Mouse (Mus musculus) cerebellum, adult (tissue): ENCODE data around the gene Hopx.
"Not testable (repeated sequence)": the region's sequence is repeated elsewhere in the genome, so short reads cannot be mapped to it uniquely, and the experiment has no call there.

Source experiments
- ATAC-seq: cut with Nextera tagmentation; 2 replicates; pipeline ENCODE4 v1.9.2; 2017; ENCODE audit warnings: mild to moderate bottlenecking, moderate library complexity, mixed read lengths; ENCODE audit not compliant: insufficient number of reproducible peaks, low FRiP score, low TSS enrichment

Gene Hopx

DNA sequence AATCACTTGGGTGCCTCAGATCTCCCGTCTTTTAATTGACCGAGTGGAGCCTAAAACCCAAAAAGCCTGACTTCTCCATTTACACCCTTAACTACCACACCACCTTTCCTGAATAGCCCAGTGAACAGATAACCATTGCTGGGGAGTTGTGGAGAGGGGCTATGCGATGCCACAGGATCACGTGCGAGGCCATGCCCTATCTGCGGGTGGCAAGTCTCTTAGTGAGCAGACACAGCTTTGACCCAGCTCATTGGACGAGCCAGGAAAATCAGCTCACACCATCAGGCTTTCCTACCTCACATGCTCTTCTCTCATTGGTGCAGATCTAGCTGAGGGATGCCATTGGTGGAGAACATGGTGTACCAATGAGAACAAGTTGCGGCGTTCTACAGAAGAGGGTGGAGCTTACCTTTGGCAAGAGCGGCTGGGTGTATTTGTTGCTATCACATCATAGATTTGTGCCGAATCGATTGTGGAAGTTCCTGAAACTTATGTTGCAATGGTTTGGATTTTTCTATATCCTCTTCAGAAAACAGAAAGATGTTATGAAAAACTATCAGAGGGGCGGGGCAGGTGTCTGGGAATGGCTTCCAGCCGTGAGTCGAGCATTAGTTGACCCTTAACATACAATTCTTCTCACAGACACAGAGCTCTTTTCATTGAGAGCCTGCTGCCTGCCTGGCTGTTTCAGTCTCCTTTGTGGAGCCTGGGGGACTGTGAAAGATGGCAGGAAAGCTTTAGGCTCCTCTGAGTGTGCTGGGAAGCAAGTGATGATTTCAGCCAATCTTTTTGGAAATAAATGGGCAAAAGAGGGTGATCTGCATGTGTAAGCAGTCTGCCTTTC is 12.2 kb downstream of the Hopx start:
- ATAC-seq, result no peak

DNA sequence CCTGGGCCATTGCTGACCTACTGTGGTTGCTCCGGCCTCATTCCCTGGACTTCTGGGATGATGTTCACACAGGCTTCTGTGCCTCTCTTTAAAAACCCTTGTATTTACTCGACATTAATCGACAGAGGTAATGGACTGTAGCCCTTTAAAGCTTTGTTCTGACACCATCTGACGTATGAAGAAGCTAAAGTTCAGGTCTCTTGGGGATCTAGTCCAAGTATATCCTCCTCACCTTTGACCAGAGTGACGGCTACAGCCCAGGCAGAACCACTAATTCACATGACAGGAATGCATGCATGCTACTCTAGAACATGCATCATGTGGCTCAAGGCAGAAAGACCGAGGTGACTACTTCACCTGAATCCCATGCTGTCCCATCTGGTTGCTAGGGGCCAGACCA is 14.2 kb downstream of the Hopx start:
- no peak for ATAC-seq

DNA sequence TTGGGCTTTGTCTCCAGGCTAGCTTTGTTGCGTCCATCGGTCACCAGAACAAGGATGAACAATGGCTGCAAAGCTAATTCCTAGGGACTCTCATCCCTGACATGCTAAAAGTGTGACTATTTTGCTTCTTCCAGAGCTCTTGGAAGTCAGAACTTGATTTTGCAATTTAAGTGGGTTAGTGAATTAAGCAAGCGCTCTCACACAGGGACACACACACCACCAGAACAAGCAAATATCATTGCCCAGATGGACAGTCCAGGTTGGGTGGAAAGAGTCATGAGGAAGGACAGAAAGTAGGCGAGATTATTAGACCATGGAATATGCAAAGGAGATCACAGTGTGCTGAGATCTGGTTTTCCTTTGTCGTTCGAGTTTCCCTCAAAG is 14.9 kb downstream of the Hopx start:
- no peak for ATAC-seq

DNA sequence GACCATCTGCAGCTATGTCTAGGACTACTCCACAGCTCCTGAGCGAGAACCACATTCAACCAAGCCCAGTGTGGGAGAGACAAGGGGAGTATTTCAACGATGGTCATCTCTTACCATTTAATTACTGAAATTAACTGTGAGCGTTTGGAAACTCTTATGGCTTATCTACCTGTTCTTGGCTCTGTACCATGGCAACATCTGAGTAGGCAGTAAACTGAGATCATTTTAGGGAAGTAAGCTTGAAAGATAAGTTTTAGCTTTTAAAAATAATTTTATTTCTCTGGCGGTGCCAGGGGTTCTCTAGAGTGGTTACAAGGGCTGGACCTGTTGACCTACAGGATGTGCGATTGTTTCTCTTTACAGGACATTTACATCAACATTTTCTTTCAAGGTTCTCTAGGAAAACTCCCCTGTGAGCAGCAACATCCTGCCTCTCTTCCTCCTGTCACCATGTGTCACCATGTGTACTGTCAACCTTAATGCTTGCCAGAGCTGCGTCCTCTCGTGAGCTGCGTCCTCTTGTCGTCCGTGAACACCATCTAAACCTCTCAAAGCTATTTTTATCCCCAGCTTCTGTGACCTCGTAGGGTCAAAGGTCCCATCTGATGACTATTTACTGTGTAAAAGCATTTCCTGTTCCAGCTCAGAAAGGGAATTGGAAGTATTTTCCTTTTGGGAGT is 15.5 kb downstream of the Hopx start:
- ATAC-seq, result no peak

DNA sequence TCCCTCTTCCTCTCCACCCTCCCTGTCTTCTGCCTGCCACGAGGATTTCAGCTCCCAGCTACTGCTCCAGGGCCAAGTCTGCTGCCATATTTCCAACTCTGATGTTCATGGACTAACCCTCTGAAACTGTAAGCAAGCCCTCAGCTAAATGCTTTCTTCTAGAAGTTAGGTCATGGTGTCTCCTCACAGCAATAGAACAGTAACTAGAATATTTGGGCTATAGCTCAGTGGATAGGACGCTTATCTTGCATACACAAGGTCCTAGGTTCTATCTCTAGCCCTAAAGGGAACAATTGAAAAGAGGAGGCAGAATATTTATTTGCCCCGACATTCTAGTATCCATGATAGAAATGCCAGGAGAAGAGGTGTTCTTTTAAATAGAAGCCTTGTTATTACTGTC is 16.0 kb downstream of the Hopx start:
- ATAC-seq, result no peak

DNA sequence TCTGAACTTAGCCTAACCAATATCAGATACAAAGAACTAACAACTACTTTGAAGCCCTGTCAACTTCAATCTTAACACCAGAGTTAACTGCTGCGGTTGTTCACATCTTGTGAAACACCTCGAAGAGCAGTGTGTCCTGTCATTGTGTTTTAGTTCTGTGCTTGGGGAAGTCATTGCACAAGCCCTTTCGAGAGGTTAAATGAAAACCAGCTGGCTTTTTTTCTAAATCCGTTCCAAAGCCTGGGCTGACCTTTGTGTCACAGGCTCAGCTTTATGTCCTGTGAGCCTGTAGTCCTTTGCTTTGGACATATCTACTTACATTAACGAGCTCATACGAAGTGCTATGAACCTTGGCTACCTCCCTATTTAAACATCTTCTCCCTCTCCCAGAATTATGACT is 17.2 kb downstream of the Hopx start:
- no peak for ATAC-seq

DNA sequence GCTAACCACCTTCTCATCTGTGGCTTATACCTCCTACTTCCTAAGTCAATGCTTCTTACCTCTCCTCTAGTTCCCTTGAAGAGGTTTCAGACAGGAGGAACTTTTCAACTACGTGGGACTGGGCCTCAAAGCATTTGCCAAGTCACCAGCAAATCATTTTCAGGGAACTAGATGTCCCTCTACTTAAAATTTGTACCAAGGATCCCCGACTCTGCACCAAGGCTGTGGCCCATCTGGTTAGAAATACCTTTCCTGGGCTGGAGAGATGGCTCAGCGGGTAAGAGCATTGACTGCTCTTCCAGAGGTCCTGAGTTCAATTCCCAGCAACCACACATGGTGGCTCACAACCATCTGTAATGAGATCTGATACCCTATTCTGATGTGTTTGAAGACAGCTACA is 18.7 kb downstream of the Hopx start:
- ATAC-seq, result not testable (repeated sequence)

DNA sequence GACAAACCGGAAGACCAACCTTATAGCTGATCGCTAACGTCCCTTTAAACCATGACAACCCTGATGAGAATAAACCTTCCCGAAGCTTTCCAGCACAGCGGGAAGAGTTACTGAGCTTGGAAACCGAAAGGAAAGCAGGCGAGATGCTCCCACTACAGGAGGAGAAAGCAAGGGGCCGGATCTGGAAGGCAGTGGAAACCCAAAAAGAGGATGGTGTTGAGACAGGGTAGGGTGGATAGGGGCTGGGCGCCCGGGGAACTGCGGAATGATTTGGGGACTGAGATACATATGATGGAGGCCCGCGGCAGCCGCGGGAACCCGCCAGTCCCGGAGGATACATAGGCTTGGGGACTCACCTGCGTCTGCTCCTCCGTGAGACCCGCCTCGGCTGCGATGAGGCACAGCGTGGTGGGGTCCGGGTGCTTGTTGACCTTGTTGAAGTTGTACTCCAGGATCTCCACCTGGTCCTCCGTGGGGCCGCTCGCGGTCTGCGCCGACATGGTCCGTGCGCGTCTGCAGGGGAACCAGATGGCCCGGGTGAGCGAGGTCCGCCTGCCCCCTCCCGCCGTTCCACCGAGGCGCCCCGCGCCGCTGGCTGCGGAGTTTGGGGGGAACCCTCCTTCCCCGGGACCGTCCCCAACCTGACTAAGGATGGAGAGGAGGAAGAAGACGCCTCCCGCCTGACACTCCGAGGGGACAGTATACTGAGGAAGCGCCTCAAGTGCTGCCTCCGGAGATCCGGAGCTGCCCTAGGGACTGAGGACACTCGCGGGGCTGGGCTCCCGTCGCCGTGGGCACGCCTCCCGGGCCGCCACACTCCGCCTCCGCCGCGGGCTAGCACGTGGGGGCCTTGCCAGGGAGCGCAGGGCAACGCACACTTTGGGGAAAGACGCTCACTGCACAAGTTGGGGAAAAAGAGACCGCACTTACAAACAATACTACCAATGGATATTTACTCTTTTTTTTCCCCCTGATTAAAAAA is 20.1 kb downstream of the Hopx start:
- ATAC-seq, result peak; percentile 71

DNA sequence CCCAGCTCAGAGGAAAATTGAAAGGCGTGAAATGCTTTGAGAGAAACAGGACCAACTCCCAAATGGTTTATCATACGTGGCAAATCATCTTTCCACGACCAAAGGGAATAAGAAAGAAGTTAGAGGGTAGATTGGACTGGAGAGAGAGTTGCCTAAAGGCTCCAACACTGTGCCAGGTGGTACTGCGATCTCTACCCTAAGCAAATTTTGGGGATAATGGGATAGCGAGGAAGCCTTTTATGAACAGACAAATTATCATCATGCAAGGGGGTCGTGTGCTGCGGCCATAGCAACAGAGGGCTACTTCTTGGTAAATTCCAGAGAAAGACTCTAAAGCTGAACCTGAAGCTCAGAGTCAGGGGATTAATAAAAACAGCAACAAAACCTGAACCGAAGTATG is 21.0 kb downstream of the Hopx start:
- ATAC-seq, result no peak

DNA sequence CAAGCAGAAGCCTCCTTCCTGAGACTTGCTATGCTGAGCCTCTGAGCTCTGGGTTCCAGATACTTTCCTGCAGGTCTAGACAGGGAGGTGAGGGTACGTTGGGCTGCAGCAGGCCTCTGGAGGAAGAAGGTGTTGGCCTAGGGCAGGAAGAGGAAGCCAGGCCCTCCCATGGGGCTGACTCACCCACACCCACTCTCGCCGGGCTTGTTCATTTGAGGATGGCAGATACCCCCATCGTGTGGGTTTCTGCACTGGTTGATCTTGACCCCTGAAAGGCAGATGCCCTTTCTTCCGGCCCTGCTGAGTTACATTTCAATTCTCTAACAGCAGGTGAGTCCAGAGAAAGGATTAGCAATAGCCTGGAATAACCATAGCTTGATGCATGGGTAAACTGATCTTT is 22.4 kb downstream of the Hopx start:
- no peak for ATAC-seq

DNA sequence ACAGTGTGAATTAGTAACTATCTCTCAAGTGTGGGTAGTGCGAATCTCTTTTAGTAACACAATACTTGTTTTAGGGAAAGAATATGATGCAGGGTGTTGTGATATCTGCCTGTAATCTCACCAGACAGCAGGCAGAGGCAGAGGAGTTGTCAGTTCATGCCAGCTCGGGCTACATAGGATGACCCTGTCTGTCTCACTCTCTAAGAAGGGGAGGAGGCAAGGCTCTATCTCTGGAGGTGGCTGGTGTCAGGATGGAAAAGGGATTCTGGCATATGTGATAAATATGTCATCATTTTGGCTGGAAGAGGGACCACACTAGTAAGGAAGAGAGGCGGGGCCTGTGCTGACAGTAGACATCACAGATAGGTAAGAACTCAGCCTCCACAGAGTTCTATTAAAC is 23.0 kb downstream of the Hopx start:
- ATAC-seq, result no peak

DNA sequence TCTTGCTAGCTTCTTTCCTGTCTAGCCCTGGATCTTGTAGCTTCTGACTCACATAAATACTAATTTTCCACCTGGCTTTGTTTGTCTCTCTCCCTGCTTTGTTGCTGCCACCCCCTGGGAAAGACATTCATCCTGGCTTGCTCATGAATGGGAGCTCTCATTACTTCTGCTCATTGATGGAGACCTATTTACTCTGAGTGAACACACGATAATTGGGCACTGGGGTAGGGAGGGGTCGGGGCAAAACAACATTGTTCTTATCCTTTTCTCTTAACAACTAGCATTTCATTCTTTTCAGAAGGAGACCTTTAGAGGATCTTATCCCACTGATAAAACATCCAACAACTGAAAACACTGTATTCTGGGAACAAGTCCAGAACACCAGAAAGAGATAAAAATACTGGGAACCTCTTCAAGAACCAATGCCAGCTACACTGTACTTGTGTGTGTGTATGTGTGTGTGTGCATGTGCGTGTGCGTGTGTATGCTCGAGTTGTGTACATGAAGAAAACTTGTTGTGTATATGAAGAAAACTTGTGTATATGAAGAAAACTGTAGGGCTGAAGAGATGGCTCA is 24.3 kb downstream of the Hopx start:
- no peak for ATAC-seq

DNA sequence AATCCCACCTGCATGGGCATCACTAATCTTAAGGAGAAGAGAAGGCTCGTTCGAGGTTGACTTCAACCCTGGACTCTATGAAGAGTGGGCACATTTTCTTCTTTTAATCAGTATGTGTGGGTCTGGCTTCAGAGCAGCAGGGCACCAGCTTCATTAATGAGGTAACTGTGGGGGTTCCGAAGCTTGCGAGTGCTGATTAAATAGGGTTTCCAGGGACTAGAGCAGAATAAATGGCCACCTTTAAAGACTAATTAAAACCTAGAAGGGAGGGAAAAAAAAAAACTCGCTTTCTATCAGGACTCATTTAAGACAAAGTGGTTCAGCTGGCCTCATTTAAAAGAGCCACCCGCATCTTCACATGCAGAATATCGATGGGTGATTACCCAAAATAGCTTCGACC is 25.0 kb downstream of the Hopx start:
- ATAC-seq, result no peak

DNA sequence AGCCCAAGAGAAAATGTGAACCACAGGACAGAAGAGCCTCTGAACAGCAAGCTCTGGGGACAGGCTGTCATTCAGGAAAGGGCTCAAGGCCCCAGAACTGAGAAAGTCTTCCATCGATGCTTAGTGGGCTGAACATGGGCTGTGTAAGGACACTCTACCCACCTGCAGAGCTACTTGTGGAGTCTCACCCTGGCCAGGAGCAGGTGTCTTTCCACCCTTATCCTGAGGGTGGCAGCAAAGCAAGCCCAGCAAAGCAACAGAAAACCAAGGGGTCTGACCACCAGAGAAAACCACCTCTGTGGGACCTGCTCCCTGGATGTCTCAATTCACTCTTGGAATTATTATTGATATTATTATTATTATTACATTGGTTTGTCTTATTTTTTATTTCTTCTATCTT is 25.6 kb downstream of the Hopx start:
- ATAC-seq, result no peak

DNA sequence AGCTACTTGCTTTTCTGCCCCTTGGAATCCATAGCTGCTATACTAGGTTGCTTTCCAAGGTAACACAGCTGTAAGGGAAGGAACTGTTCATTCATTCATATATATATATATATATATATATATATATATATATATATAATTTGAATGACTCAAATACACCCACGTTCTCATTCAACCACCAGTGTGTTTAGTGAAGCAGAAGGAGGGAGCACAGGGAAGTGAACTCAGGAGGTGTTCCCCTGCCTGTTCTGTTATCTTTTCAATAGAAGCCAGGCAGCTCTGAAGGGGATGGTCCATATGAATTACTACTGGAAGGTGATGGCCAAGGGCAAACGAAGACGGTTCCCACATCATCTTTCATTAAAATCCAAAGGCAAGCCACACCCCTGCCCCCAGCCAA is 27.8 kb downstream of the Hopx start:
- ATAC-seq, result no peak

DNA sequence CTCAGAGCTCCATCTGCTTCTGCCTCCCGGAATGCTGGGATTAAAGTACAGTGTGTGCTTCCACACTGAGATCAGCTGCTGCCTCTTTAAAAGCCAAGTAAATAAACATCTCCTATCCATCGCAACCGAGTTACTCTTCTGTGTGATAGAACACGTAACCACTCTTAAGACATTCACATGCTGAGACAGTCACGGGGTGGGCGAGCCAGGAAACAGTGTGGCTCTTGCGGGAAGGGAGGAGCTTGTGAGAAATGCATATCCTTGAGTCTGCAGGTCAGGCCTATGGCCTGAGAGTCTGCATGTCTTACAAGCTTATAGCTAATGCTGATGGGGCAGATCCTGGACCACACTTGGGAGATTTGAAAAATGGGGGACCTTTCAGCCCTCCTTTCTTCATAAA is 28.4 kb downstream of the Hopx start:
- ATAC-seq, result no peak

DNA sequence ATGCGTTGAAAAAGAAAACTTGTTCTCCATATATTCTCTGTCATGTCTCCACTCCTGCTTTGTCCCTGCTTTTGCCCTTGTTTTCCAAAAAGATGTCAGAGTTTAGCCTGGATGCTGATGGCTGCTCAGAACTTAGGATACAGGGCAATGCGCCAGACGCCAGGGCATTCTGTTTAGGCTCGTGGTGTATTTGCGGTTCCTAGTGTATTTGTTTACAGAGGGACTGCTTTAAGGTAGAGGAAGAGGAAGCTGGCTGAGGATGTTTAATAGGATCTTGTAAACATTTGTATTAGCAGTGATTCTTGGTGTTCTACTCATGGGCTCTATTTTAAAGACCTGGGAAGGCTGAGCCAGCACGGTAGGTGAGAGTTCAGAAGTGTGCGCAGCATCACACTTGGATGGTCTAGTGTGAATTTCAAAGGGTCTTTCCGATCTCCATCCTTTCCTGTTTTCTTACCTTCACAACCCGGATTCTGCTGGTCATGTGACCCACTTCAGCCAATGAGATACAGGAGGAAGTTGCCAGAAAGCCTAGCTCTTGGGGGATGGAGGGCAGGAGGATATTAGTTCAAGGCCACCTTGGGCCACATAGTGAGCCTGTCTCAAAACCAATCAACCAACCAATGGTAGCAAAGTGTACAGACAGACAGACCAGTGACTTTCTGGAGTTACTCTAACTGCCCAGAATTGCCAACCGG is 29.0 kb downstream of the Hopx start:
- no peak for ATAC-seq

DNA sequence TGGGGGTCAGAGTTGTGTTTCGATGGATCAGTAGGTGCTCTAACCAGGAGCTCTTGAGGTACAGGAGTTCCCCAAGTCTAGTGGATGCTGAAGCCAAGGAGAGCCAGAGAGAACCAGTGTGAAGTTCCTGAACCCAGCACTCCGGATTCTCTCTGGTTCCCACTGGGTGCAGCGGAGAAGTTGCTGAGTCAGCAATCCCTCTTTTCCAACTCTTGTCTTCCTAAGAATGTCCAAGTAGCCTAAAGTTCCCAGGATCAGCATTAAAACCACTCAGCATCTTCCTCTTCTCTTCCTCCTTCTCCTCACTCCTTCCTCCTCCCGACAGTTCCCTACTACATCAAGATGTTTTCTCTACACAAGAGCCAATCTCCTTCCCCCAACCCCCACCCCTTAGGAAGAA is 30.5 kb downstream of the Hopx start:
- ATAC-seq, result no peak

DNA sequence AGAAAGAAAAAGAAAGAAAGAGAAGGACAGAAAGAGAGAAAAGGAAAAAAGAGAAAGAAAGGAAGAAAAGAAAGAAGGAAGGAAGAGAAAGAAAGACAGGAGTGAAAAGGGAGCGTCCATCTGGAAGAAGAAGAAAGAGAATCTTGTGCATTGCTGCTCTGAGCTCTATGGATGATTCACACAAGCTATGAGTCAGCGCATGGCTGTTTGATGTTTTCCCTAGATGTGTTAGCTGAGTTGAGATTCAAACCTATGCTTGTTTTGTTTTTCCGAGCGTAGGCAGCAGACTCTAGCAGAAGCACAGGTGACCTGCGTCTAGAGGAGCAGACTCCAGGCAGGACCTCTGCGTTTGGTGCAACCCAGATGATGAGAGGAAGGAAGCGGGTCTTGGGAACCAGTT is 32.2 kb downstream of the Hopx start:
- ATAC-seq, result no peak

DNA sequence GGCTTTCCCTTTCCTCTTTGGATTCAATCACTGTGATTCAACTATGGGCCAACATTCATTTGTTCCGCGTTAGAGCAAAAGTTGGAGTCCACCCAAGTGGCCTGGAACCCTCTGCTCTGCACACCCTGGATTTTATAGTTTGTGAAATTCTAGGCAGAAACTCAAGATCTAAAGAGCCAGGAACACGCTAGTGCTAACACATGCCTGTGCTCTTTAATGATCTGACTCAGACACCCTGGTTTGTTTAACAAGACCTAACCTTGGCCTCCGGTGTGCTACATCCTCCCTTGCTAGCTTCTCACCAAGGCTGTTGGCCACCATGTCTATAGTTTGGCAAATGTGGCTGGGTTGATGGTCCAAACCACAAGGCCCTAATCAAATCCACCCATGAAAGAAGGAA is 34.2 kb downstream of the Hopx start:
- ATAC-seq, result no peak
